Mouse (Mus musculus) brain, embryonic 14.5 days (tissue): Measurements from ENCODE around the gene Tango2. TPM values are rescaled to one million over a fixed set of nuclear protein-coding genes. Genes with fewer than 3 reads are reported as not detected.
A peak's percentile ranks its signal among the peaks of the same experiment; 100 is the strongest.

ENCODE experiments used
- DNase-seq: peaks from one replicate; pipeline ENCODE4 v3.0.0-alpha.2; 2011; ENCODE audit warnings: low read depth
- CTCF ChIP-seq: fragments of 200-500 bp; IDR thresholded peaks from 2 replicates; pipeline ENCODE4 v1.5.1; 2012; ENCODE audit warnings: inconsistent platforms, mild to moderate bottlenecking, moderate library complexity, borderline replicate concordance; ENCODE audit not compliant: insufficient read depth, insufficient read length; ENCODE audit errors: extremely low read depth
- POLR2A ChIP-seq: fragments of 200-500 bp; IDR thresholded peaks from 2 replicates; pipeline ENCODE4 v1.6.1; 2012; ENCODE audit warnings: mild to moderate bottlenecking, inconsistent platforms, borderline replicate concordance; ENCODE audit not compliant: poor library complexity, insufficient read depth, insufficient read length, severe bottlenecking; ENCODE audit errors: extremely low read depth
- polyA plus RNA-seq: library from polyadenylated mRNA; depleted of rRNA; stranded (reverse); fragments of >200 nt; gene quantifications from 2 replicates; pipeline ENCODE4 v1.2.3, GENCODE M21; 2012

Tango2 gene
- polyA plus RNA-seq, 1 experiment: 69.4 TPM

DNA sequence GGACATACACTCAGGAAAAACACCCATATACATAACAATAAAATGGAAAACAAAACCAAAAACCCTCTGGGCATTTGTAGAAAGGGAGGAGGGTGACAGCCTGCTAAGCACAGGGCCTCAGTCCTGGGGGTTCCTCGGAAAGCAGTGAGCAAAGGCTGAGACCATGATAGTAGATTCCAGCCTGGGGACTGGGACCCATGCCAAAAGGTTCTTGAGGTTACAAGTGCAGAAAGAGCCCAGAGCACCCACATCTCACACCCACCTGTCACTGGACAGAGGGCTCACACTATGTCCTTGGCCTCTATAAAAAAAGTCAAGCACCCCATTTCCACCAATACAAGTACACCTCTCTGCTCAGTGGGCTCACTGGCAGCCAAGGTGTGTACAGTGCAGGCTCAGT is 19.4 kb downstream of the Tango2 start:
- no peak for DNase-seq
- TF ChIP-seq CTCF (no peak), POLR2A (no peak)

DNA sequence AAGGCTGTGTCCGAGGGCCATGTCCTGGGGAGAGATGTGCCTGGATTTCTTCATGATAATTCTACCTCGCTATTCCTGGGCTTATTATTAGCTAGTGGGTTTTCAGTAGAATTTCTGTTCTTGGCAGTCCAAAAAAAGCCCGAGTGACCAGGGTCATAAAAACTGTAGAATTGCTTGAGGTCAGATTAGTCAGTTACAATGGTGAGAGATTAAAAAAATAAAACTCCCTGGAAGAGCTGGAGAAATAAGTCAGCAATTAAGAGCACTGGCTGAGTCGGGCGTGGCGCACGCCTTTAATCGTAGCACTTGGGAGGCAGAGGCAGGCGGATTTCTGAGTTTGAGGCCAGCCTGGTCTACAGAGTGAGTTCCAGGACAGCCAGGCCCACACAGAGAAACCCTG is 20.0 kb downstream of the Tango2 start:
- DNase-seq: no peak
- TF ChIP-seq POLR2A: no peak
- no peak for TF ChIP-seq CTCF

DNA sequence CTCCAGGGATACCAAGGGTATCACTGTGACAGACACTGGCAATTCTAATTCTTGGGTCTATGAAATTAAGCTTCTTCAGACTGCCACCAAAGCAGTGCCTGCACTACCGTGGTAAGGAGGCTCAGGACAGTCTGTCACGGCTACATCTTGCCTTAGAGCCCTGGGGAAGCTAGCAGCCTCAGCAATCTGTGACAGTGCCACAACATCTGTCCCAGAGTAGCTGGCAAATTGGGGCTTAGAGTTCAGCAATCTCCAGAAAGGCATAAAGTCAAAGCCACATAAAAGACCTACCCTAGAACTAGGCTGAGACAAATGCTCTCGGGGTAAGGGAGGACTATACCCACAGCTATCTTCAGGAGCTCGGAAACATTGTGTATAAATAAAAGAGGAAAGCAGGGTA is 22.2 kb downstream of the Tango2 start:
- no peak for DNase-seq
- no peak for TF ChIP-seq CTCF
- TF ChIP-seq POLR2A: no peak

GRCm38 (mm10) chr16:18324031-18324430 is 23.9 kb downstream of the Tango2 start:
- TF ChIP-seq POLR2A: no peak
- no peak for TF ChIP-seq CTCF

DNA sequence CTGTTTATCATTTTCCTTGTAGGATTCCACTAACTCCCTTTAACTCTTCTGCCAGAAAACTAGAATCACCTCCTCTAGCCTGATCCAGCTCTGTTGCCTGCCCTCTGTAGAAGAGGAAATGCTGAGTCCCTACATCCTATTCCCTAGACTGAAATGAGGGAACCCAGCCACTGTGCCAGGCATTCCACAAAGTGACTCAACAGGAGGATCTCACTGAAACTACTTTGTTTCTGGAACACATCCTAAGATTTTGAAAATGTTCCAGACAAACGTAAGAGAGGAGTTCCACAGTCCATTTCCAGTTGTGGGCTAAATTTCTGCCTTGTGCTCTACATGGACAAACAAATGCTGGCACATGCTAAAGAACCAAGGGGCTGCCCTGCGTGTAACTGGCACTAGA is 24.4 kb downstream of the Tango2 start:
- no peak for DNase-seq
- TF ChIP-seq POLR2A: no peak
- no peak for TF ChIP-seq CTCF

More at GRCm38 (mm10) chr16:18324031-18324430, 23.9 kb downstream of the Tango2 start:
- DNase-seq: no peak

GRCm38 (mm10) chr16:18321443-18321842 is 26.5 kb downstream of the Tango2 start:
- no peak for DNase-seq
- TF ChIP-seq CTCF: no peak
- no peak for TF ChIP-seq POLR2A

GRCm38 (mm10) chr16:18318992-18319391 is 28.9 kb downstream of the Tango2 start:
- TF ChIP-seq POLR2A (no peak), CTCF (no peak)
- DNase-seq: no peak

- DNase-seq: no peak
- TF ChIP-seq POLR2A: no peak
- no peak for TF ChIP-seq CTCF
Observed at GRCm38 (mm10) chr16:18308159-18308558, 39.7 kb downstream of the Tango2 start.

- DNase-seq: peak; percentile 1
Observed at GRCm38 (mm10) chr16:18289614-18290013, 58.3 kb downstream of the Tango2 start.

DNA sequence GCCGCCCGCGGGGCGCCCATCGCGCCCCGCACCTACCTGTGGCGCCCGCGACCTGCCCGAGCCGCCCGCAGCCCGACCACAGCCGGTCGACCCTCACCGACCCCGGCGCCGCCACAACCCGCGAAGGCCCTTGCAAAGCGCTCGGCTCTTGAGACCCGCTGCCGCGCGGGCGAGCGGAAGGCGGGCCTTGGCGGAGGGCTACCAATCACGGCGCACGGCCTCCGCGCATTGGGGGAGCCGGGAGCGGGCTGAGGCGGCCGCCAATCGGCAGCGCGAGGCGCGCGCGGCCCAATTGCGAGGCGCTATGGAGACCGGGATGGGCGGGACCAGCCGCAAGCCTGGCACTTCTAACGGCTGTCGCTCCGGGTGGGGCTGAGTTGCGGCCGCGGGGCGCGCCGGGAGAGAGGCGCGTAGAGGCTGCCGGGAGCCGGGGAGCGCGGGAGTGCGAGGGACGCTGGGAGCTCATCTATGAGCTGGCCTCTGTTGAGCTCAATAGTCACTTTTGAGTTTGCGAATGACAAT is 58.8 kb downstream of the Tango2 start, which contains the start of gene Dgcr8:
TSS of gene Dgcr8 (minus strand) at position 180 of the 522 bp plus-strand sequence.
- peak; percentile 100 for DNase-seq
- TF ChIP-seq CTCF (no peak), POLR2A (peak; percentile 72)

DNA sequence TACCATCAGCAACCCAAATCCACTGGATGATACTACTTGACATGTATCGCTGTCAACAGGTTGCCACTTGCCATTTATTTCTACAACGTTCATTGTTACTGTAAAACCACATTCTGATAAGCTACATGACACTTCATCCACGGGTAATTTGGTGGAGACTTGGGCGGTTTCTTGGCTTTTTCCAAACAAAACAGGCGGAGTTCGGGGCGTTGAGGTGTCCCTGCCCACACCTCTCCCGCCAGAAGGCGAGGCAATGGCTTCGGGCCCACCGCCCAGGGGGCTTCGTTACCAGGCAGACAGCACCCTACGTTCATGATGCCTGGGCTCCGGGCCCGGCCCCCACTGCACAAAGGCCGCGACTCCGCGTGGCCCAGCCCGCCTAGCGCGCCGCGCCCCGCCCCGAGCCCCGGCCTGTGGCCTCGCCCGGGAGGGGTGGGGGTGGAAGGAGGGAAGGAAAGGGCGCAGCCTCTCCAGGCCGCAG is 59.3 kb downstream of the Tango2 start:
- no peak for DNase-seq
- no peak for TF ChIP-seq CTCF
- no peak for TF ChIP-seq POLR2A

- peak; percentile 60 for DNase-seq
- no peak for TF ChIP-seq POLR2A
- TF ChIP-seq CTCF: no peak
Observed at GRCm38 (mm10) chr16:18288166-18288565, 59.7 kb downstream of the Tango2 start.
